Mouse (Mus musculus) olfactory bulb, adult 2 months (tissue): ENCODE data around the gene Stoml2. TPM values are rescaled to one million over a fixed set of nuclear protein-coding genes. Genes with fewer than 3 reads are reported as not detected.
"Not testable (repeated sequence)": the region's sequence is repeated elsewhere in the genome, so short reads cannot be mapped to it uniquely, and the experiment has no call there.

Experiments used
- H3K27ac ChIP-seq: fragments of 200-500 bp; 2 replicates; pipeline ENCODE4 v1.5.1; 2012; ENCODE audit warnings: low read depth, low read length; ENCODE audit not compliant: insufficient read depth
- H3K4me1 ChIP-seq: fragments of 200-500 bp; 2 replicates; pipeline ENCODE4 v1.6.1; 2012; ENCODE audit warnings: low read length; ENCODE audit not compliant: control insufficient read depth, insufficient read depth
- H3K4me3 ChIP-seq: fragments of 200-500 bp; 2 replicates; pipeline ENCODE4 v1.5.1; 2012; ENCODE audit warnings: mild to moderate bottlenecking, low read depth, low read length, moderate library complexity; ENCODE audit not compliant: insufficient read depth
- CTCF ChIP-seq: fragments of 200-500 bp; IDR thresholded peaks from 2 replicates; pipeline ENCODE4 v1.5.1; 2012; ENCODE audit warnings: low read depth, mild to moderate bottlenecking, low read length, moderate library complexity; ENCODE audit not compliant: insufficient read depth
- POLR2A ChIP-seq: fragments of 200-500 bp; IDR thresholded peaks from 2 replicates; pipeline ENCODE4 v1.6.1; 2012; ENCODE audit warnings: mild to moderate bottlenecking, low read depth, low read length, moderate library complexity; ENCODE audit not compliant: insufficient read depth
- WGBS: fragments of 180-500 bp; shearing (Covaris S2); methylation state at CpG from one replicate; pipeline ENCODE4 v1.1.7; 2018; 5-methylcytosine and 5-hydroxymethylcytosine counted together
- polyA plus RNA-seq: library from polyadenylated mRNA; stranded (reverse); fragments of >200 nt; gene quantifications from 2 replicates; pipeline ENCODE4 v1.2.4, GENCODE M21; 2012; ENCODE audit warnings: low replicate concordance; ENCODE audit not compliant: missing spikeins, insufficient read depth, insufficient read length

The Stoml2 gene
- polyA plus RNA-seq, 1 experiment = not detected

GRCm38 (mm10) chr4:42988296-42988695 is 43.2 kb downstream of the Stoml2 start:
- WGBS = 85% methylated on average over 1 of the region's 1 CpGs
- H3K27ac ChIP-seq = no peak overlapping the region
- TF ChIP-seq CTCF (no peak), POLR2A (no peak)
- H3K4me1 ChIP-seq = no peaks in the 10 kb centered on the region
- no peak overlapping the region for H3K4me3 ChIP-seq

- WGBS = 88% methylated on average over 8 of the region's 8 CpGs
- H3K27ac ChIP-seq, H3K4me3 ChIP-seq, H3K4me1 ChIP-seq: not testable (repeated sequence)
Measured at GRCm38 (mm10) chr4:42980467-42980866, 51.0 kb downstream of the Stoml2 start.

GRCm38 (mm10) chr4:42978062-42978461 is 53.4 kb downstream of the Stoml2 start:
- Histone ChIP-seq H3K4me3 (no peak overlapping the region), H3K27ac (no peak overlapping the region), H3K4me1 (no peaks in the 10 kb centered on the region)
- TF ChIP-seq CTCF (no peak), POLR2A (no peak)
- WGBS = 91% methylated on average over 4 of the region's 4 CpGs

Other genes starting within 250 kb of the Stoml2 start
- gene Fam205a1, start 177.8 kb downstream of the Stoml2 start, polyA plus RNA-seq = not detected in 2 replicates
- not detected in 2 replicates for gene Gm12394, start 174.9 kb downstream of the Stoml2 start, polyA plus RNA-seq
- not detected in 2 replicates for gene Fam205c, start 157.5 kb downstream of the Stoml2 start, polyA plus RNA-seq
- not detected in 2 replicates for gene Phf24, start 115.0 kb downstream of the Stoml2 start, polyA plus RNA-seq
- gene Dnajb5, start 81.9 kb downstream of the Stoml2 start, polyA plus RNA-seq = 176 TPM in 1 of 2 replicates, not detected in the other
- gene 1700022I11Rik, start 62.1 kb downstream of the Stoml2 start, polyA plus RNA-seq = not detected in 2 replicates
- gene Vcp, start 31.2 kb downstream of the Stoml2 start, polyA plus RNA-seq = 261 and 1,669 TPM in 2 replicates
- gene Fancg, start 21.2 kb downstream of the Stoml2 start, polyA plus RNA-seq = not detected in 2 replicates
- gene Pigo, start 5.9 kb downstream of the Stoml2 start, polyA plus RNA-seq = not detected in 2 replicates
- gene Fam214b, start 14.5 kb upstream of the Stoml2 start, polyA plus RNA-seq = not detected in 2 replicates
- not detected in 2 replicates for gene Unc13b, start 27.2 kb upstream of the Stoml2 start, polyA plus RNA-seq
- not detected in 2 replicates for gene Atp8b5, start 235.4 kb upstream of the Stoml2 start, polyA plus RNA-seq